Mouse (Mus musculus): ENCODE data around the gene Nfyc.

Gene Nfyc

DNA sequence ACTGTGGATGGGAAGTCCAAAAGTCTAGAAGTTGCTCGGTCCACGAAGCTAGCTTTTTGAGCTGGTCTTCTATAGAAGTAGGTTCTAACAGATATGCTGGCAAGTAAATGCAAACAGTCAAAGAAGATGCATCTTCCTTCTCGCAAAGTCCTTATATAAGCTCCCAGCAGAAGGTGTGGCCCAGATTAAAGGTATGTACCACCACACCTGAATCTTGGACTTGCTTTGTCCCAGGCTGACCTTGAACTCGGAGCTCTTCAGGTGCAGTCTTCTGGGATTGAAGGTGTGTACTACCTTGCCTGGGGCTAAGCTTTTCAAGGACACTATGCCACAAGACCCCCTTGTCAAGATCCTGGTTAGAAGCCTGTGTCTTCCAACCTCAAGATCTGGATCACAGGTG, at the start of gene Nfyc:
Nfyc (minus strand) TSS at position 101 of the 400 bp plus-strand sequence.
- peaks cover 11% of the 10 kb centered on the region for H3K4me1 ChIP-seq (replicated peaks; ENCODE audit: low read depth, low read length)
- H3K4me3 ChIP-seq (replicated peaks; ENCODE audit: low read length), result no peak within 1 kb of the TSS
- TF ChIP-seq CTCF (conservative IDR thresholded peaks at IDR 0.05; ENCODE audit: low read length), result no peak
- no peak for TF ChIP-seq NANOG (IDR thresholded peaks at IDR 0.05; ENCODE audit: borderline replicate concordance, low read length)
- no peak for TF ChIP-seq POU5F1 (IDR thresholded peaks at IDR 0.05; ENCODE audit: borderline replicate concordance, low read length)
- H3K27me3 ChIP-seq (ENCODE audit: insufficient read depth, low read length), result no peaks in the 10 kb centered on the region
- no peaks in the 10 kb centered on the region for H3K36me3 ChIP-seq (ENCODE audit: insufficient read depth, low read length)
- peaks cover under 1% of the 10 kb centered on the region; the same call in 1 of the 2 replicates for H3K9me3 ChIP-seq (ENCODE audit: low read length)

GRCm38 (mm10) chr4:120880731-120881432, 49.5 kb upstream of the Nfyc start:
- H3K36me3 ChIP-seq (ENCODE audit: insufficient read depth, low read length), result peaks cover 5% of the 10 kb centered on the region
- H3K27me3 ChIP-seq (ENCODE audit: insufficient read depth, low read length), result no peaks in the 10 kb centered on the region
- H3K4me3 ChIP-seq (replicated peaks; ENCODE audit: low read length), result no peak overlapping the region
- H3K4me1 ChIP-seq (replicated peaks; ENCODE audit: low read depth, low read length), result peaks cover 29% of the 10 kb centered on the region
- TF ChIP-seq NANOG (IDR thresholded peaks at IDR 0.05; ENCODE audit: borderline replicate concordance, low read length) (no peak), POU5F1 (IDR thresholded peaks at IDR 0.05; ENCODE audit: borderline replicate concordance, low read length) (no peak), CTCF (conservative IDR thresholded peaks at IDR 0.05; ENCODE audit: low read length) (no peak)
- H3K9me3 ChIP-seq (ENCODE audit: low read length), result no peaks in the 10 kb centered on the region

GRCm38 (mm10) chr4:120879386-120879785, 48.0 kb upstream of the Nfyc start:
- no peak overlapping the region for H3K4me3 ChIP-seq (replicated peaks; ENCODE audit: low read length)
- no peak for TF ChIP-seq CTCF (conservative IDR thresholded peaks at IDR 0.05; ENCODE audit: low read length)
- TF ChIP-seq NANOG (IDR thresholded peaks at IDR 0.05; ENCODE audit: borderline replicate concordance, low read length), result no peak
- no peak for TF ChIP-seq POU5F1 (IDR thresholded peaks at IDR 0.05; ENCODE audit: borderline replicate concordance, low read length)
- no peaks in the 10 kb centered on the region for H3K27me3 ChIP-seq (ENCODE audit: insufficient read depth, low read length)
- peaks cover 29% of the 10 kb centered on the region for H3K4me1 ChIP-seq (replicated peaks; ENCODE audit: low read depth, low read length)
- H3K36me3 ChIP-seq (ENCODE audit: insufficient read depth, low read length), result peaks cover 5% of the 10 kb centered on the region
- no peaks in the 10 kb centered on the region for H3K9me3 ChIP-seq (ENCODE audit: low read length)

DNA sequence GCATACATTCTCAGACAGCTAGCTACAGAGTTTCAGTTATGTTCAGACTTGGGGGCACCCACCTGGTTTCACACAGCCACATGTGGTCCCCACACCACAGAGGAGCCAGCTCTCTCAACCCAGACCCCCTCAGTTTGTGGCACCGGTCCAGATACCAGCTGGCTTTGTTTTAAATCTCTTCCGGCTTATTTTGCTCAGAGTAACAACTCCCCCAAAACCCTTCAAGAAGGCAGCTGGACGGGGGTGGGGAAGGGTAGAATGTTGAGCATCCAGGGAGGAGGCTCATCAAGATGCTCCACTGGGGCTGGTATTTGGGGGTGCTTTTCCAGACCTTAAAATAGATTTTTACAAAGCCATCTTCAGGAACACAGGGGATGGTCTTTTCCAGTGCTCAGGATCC, 47.4 kb upstream of the Nfyc start:
- H3K4me3 ChIP-seq (replicated peaks; ENCODE audit: low read length), result no peak overlapping the region
- H3K9me3 ChIP-seq (ENCODE audit: low read length), result no peaks in the 10 kb centered on the region
- peaks cover 5% of the 10 kb centered on the region for H3K36me3 ChIP-seq (ENCODE audit: insufficient read depth, low read length)
- H3K4me1 ChIP-seq (replicated peaks; ENCODE audit: low read depth, low read length), result peaks cover 29% of the 10 kb centered on the region
- no peak for TF ChIP-seq NANOG (IDR thresholded peaks at IDR 0.05; ENCODE audit: borderline replicate concordance, low read length)
- no peak for TF ChIP-seq CTCF (conservative IDR thresholded peaks at IDR 0.05; ENCODE audit: low read length)
- TF ChIP-seq POU5F1 (IDR thresholded peaks at IDR 0.05; ENCODE audit: borderline replicate concordance, low read length), result no peak
- H3K27me3 ChIP-seq (ENCODE audit: insufficient read depth, low read length), result no peaks in the 10 kb centered on the region

DNA sequence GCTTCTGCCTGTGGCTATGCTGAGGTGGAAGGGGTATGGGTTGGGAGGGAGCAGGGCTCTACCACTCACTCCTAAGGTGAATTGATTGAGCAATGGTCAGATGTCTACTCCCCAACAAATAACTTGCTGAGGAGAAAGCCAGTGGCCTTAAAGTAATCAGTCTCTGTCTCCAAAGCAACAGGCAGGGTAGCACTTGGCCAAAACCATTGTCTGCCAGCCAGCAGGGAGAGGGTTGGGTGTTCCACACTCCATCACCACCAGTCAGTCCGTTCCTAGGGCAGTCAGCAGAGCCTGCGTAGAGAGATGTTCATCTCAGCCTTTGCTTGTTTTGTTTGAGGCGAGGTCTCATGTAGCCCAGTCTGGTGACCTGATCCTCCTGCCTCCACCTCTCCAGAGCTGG, 44.6 kb upstream of the Nfyc start:
- Histone ChIP-seq H3K4me3 (replicated peaks; ENCODE audit: low read length) (no peak overlapping the region), H3K4me1 (replicated peaks; ENCODE audit: low read depth, low read length) (peaks cover 28% of the 10 kb centered on the region), H3K9me3 (ENCODE audit: low read length) (no peaks in the 10 kb centered on the region), H3K36me3 (ENCODE audit: insufficient read depth, low read length) (peaks cover 5% of the 10 kb centered on the region), H3K27me3 (ENCODE audit: insufficient read depth, low read length) (no peaks in the 10 kb centered on the region)
- TF ChIP-seq POU5F1 (IDR thresholded peaks at IDR 0.05; ENCODE audit: borderline replicate concordance, low read length) (no peak), CTCF (conservative IDR thresholded peaks at IDR 0.05; ENCODE audit: low read length) (no peak), NANOG (IDR thresholded peaks at IDR 0.05; ENCODE audit: borderline replicate concordance, low read length) (no peak)

DNA sequence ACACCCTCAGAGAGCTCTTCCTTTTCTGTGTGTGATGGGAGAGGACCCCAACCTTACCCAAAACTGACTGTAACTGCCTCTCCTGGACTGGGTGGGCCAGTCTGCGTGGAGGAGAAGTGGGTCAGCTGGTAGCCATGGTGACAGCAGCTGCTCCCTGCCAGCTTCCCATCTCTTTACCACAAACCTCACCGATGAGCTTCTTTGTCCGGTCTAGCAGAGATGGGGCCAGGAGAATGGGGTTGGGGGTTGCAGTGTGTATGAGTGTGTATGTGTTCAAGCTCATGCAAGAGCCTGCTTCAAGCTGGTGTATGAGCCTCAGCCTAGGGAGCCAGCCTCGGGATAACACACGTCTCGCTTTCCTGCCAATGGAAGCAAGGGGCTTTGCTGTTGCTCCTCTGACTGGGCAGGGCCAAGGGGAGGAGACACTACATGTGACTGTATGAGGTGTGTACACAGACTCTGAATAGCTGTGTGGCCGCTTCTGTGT, 38.9 kb upstream of the Nfyc start:
- TF ChIP-seq CTCF (conservative IDR thresholded peaks at IDR 0.05; ENCODE audit: low read length) (no peak), POU5F1 (IDR thresholded peaks at IDR 0.05; ENCODE audit: borderline replicate concordance, low read length) (no peak), NANOG (IDR thresholded peaks at IDR 0.05; ENCODE audit: borderline replicate concordance, low read length) (no peak)
- no peaks in the 10 kb centered on the region for H3K9me3 ChIP-seq (ENCODE audit: low read length)

DNA sequence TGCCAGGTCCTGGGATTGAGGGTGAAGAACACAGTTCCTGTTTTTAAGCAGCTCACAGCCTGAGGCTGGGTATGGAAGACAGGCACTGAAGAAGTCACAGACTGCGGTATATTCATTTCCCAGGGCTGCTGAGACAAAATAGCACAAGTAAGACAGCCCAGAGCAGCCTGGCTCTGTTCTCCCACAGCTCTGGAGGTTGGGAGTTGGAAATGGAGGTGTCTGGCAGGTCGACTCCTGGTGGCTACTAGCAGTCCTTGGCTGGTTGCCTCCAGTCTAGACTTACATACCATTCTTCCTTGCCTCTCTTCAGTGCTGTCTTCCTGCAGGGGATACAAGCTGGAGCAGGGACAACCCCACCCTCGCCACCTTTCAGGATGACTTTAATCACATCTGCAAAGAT, 37.6 kb upstream of the Nfyc start:
- Histone ChIP-seq H3K9me3 (ENCODE audit: low read length) (no peaks in the 10 kb centered on the region), H3K36me3 (ENCODE audit: insufficient read depth, low read length) (no peaks in the 10 kb centered on the region; the same call in 1 of the 2 replicates), H3K4me1 (replicated peaks; ENCODE audit: low read depth, low read length) (peaks cover 28% of the 10 kb centered on the region), H3K27me3 (ENCODE audit: insufficient read depth, low read length) (peaks cover 2% of the 10 kb centered on the region; the same call in 1 of the 2 replicates), H3K4me3 (replicated peaks; ENCODE audit: low read length) (no peak overlapping the region)
- TF ChIP-seq CTCF (conservative IDR thresholded peaks at IDR 0.05; ENCODE audit: low read length), result no peak
- TF ChIP-seq POU5F1 (IDR thresholded peaks at IDR 0.05; ENCODE audit: borderline replicate concordance, low read length), result no peak
- no peak for TF ChIP-seq NANOG (IDR thresholded peaks at IDR 0.05; ENCODE audit: borderline replicate concordance, low read length)

More for the DNA sequence above, 38.9 kb upstream of the Nfyc start:
- H3K36me3 ChIP-seq (ENCODE audit: insufficient read depth, low read length), result no peaks in the 10 kb centered on the region; the same call in 1 of the 2 replicates
- H3K4me3 ChIP-seq (replicated peaks; ENCODE audit: low read length), result no peak overlapping the region
- H3K27me3 ChIP-seq (ENCODE audit: insufficient read depth, low read length), result peaks cover 2% of the 10 kb centered on the region; the same call in 1 of the 2 replicates
- peaks cover 28% of the 10 kb centered on the region for H3K4me1 ChIP-seq (replicated peaks; ENCODE audit: low read depth, low read length)

DNA sequence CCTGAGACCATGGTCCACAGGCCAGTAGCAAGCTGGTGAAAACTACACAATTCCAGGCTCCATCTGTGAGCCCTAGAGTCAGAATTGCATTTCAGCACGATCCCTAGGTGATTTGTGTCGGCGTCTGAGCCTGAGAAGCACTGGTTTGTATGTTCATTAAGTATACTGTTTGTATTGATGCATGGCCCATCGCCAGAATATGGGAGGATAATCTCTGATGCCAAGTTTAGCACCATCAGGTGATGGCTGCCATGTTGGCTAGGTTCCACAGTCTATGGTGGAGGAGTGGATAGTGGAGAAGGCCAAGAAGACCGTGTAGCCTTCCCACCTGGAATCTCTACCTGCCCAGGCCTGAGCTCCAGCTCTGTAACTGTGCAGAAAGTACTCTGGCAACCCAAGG, 36.9 kb upstream of the Nfyc start:
- Histone ChIP-seq H3K9me3 (ENCODE audit: low read length) (no peaks in the 10 kb centered on the region), H3K4me3 (replicated peaks; ENCODE audit: low read length) (no peak overlapping the region), H3K36me3 (ENCODE audit: insufficient read depth, low read length) (no peaks in the 10 kb centered on the region; the same call in 1 of the 2 replicates), H3K4me1 (replicated peaks; ENCODE audit: low read depth, low read length) (peaks cover 28% of the 10 kb centered on the region), H3K27me3 (ENCODE audit: insufficient read depth, low read length) (peaks cover 2% of the 10 kb centered on the region; the same call in 1 of the 2 replicates)
- TF ChIP-seq POU5F1 (IDR thresholded peaks at IDR 0.05; ENCODE audit: borderline replicate concordance, low read length) (no peak), NANOG (IDR thresholded peaks at IDR 0.05; ENCODE audit: borderline replicate concordance, low read length) (no peak), CTCF (conservative IDR thresholded peaks at IDR 0.05; ENCODE audit: low read length) (no peak)

Data from E14TG2a.4 (cell line).